ENCODE assay signal across 9 mouse cellular contexts in genomic region chr2:158852579-158852978, GRCm38 (mm10). TPM values are rescaled to one million over a fixed set of nuclear protein-coding genes. Genes with fewer than 3 reads are reported as not detected.
A peak's percentile ranks its signal among the peaks of the same experiment; 100 is the strongest.
DNase-seq lines count a peak whose midpoint lies in the region; ATAC-seq and TF ChIP-seq lines count a peak whose summit lies in the region.
"Had no signal": no experiment of that assay in that cellular context is flagged by ENCODE, and none has a peak within 500 bp of the region (broad histone marks: within the 10 kb centered on the region; RNA-seq: fewer than 3 reads in every experiment).

No protein-coding gene starts in this region.

- peaks cover 41% of the 10 kb centered on the region for H3K36me3 ChIP-seq in kidney, embryonic 14.5 days (ENCODE audit: control insufficient read depth, insufficient read depth, low read length)
- peaks cover 94% of the 10 kb centered on the region for H3K36me3 ChIP-seq in G1E (replicated peaks)
- peaks cover 5% of the 10 kb centered on the region; the same call in 1 of the 2 replicates for H3K36me3 ChIP-seq in lung, embryonic 16.5 days (ENCODE audit: control insufficient read depth, insufficient read depth, low read length)
- H3K36me3 ChIP-seq in stomach, postnatal 0 days (ENCODE audit: control insufficient read depth, insufficient read depth, low read length): no peaks in the 10 kb centered on the region; the same call in 1 of the 2 replicates

- TF ChIP-seq EP300 in stomach, postnatal 0 days (optimal IDR thresholded peaks at IDR 0.05): no peak

- H3K9me3 ChIP-seq in kidney, embryonic 14.5 days (ENCODE audit: control insufficient read depth, low read length): no peaks in the 10 kb centered on the region
- H3K9me3 ChIP-seq in G1E (replicated peaks): no peaks in the 10 kb centered on the region
- H3K9me3 ChIP-seq in lung, embryonic 16.5 days (ENCODE audit: control insufficient read depth, low read length): no peaks in the 10 kb centered on the region
- H3K9me3 ChIP-seq in stomach, postnatal 0 days (ENCODE audit: control insufficient read depth, low read length): no peaks in the 10 kb centered on the region
- H3K9me3 ChIP-seq: liver, embryonic 15.5 days had no signal

- WGBS in kidney, embryonic 14.5 days: 45% methylated on average over 2 of the region's 2 CpGs
- WGBS in lung, embryonic 16.5 days: 37% methylated on average over 2 of the region's 2 CpGs
- WGBS in stomach, postnatal 0 days: 45% methylated on average over 2 of the region's 2 CpGs

- 0 out of 2 replicates have a peak, but pooled peaks have one; percentile 6 for TF ChIP-seq CTCF in G1E (IDR thresholded peaks at IDR 0.05; ENCODE audit: low read depth, low read length)
- peak; percentile 67 for TF ChIP-seq CTCF in stomach, postnatal 0 days (IDR thresholded peaks at IDR 0.05; ENCODE audit: low read depth)

- H3K27ac ChIP-seq in kidney, embryonic 14.5 days (ENCODE audit: low read depth, low read length): no peak overlapping the region
- no peak overlapping the region for H3K27ac ChIP-seq in lung, embryonic 16.5 days (ENCODE audit: low read length)
- H3K27ac ChIP-seq in stomach, postnatal 0 days (replicated peaks): no peak overlapping the region
- H3K27ac ChIP-seq: liver, embryonic 15.5 days had no signal

- no peaks in the 10 kb centered on the region for H3K27me3 ChIP-seq in kidney, embryonic 14.5 days (ENCODE audit: control insufficient read depth, insufficient read depth, low read length)
- H3K27me3 ChIP-seq in G1E (ENCODE audit: insufficient read depth, low read length): 0 out of 2 replicates have a peak, but pooled peaks cover 2% of the 10 kb centered on the region
- H3K27me3 ChIP-seq in lung, embryonic 16.5 days (ENCODE audit: control insufficient read depth, insufficient read depth, low read depth, low read length): no peaks in the 10 kb centered on the region
- H3K27me3 ChIP-seq in stomach, postnatal 0 days (ENCODE audit: control insufficient read depth, insufficient read depth, low read length): no peaks in the 10 kb centered on the region
- H3K27me3 ChIP-seq: liver, embryonic 15.5 days had no signal

- no peak overlapping the region for H3K9ac ChIP-seq in kidney, embryonic 14.5 days (ENCODE audit: low read depth, low read length)
- no peak overlapping the region for H3K9ac ChIP-seq in lung, embryonic 16.5 days (ENCODE audit: low read length)
- no peak overlapping the region for H3K9ac ChIP-seq in stomach, postnatal 0 days (ENCODE audit: low read length)
- H3K9ac ChIP-seq: liver, embryonic 15.5 days had no signal

- ATAC-seq in kidney, embryonic 14.5 days (ENCODE audit: low FRiP score, low TSS enrichment): no peak
- no peak for ATAC-seq in G1E (ENCODE audit: extremely low read depth, insufficient number of reproducible peaks, low FRiP score, poor library complexity, severe bottlenecking)
- ATAC-seq in lung, embryonic 16.5 days (ENCODE audit: low read depth): peak; percentile 49; the same call in 1 of the 2 replicates
- ATAC-seq in stomach, postnatal 0 days (ENCODE audit: low FRiP score, low TSS enrichment): no peak

- peak; percentile 23 to 69 for DNase-seq in adrenal gland, adult (ENCODE audit: inconsistent age in 2 of 2, low spot score in 1 of 2)
- no peak for DNase-seq in adrenal gland, adult 8-10 months
- DNase-seq in kidney, adult 9 months: peak; percentile 26
- DNase-seq in G1E (ENCODE audit: low spot score): peak; percentile 29
- DNase-seq in embryo, embryonic 9.5 days (ENCODE audit: extremely low spot score): peak; percentile 48
- no peak for DNase-seq in stomach, postnatal 0 days (ENCODE audit: low spot score)

- no peak overlapping the region for H3K4me3 ChIP-seq in kidney, embryonic 14.5 days (ENCODE audit: low read length)
- H3K4me3 ChIP-seq in G1E (ENCODE audit: low read depth, low read length): no peak overlapping the region
- H3K4me3 ChIP-seq in lung, embryonic 16.5 days (ENCODE audit: low read length): no peak overlapping the region
- H3K4me3 ChIP-seq in stomach, postnatal 0 days (ENCODE audit: low read depth, low read length): no peak overlapping the region
- H3K4me3 ChIP-seq: liver, embryonic 15.5 days had no signal

- no peaks in the 10 kb centered on the region for H3K4me1 ChIP-seq in kidney, embryonic 14.5 days (ENCODE audit: control insufficient read depth, insufficient read depth, low read length)
- no peaks in the 10 kb centered on the region for H3K4me1 ChIP-seq in G1E (ENCODE audit: insufficient read depth, low read depth, low read length)
- no peaks in the 10 kb centered on the region for H3K4me1 ChIP-seq in lung, embryonic 16.5 days (replicated peaks; ENCODE audit: control insufficient read depth, insufficient read depth, low read length)
- peaks cover 5% of the 10 kb centered on the region; the same call in 1 of the 2 replicates for H3K4me1 ChIP-seq in stomach, postnatal 0 days (replicated peaks; ENCODE audit: control insufficient read depth, insufficient read depth)
- H3K4me1 ChIP-seq: liver, embryonic 15.5 days had no signal

- no peak overlapping the region for H3K4me2 ChIP-seq in kidney, embryonic 14.5 days (replicated peaks; ENCODE audit: low read depth, low read length)
- H3K4me2 ChIP-seq in lung, embryonic 16.5 days (ENCODE audit: low read depth, low read length): no peak overlapping the region
- no peak overlapping the region for H3K4me2 ChIP-seq in stomach, postnatal 0 days (replicated peaks; ENCODE audit: low read depth)
- H3K4me2 ChIP-seq: liver, embryonic 15.5 days had no signal

RNA-seq across cellular contexts. Expression of gene Dhx35, which starts 58.0 kb away (rescaled TPM):
- 10 to 100 TPM; 12.7 to 24.7 (median 17.1) TPM for total RNA-seq in adrenal gland, adult 8-10 months (2022)
- 13.8 and 24.8 TPM in 2 replicates for polyA plus RNA-seq in kidney, embryonic 14.5 days (2014; fragmentation: Nextera tagmentation; extraction: Ambion mirVana)
- total RNA-seq in G1E (2014; fragmentation: Nextera tagmentation) (19.5 and 24.2 TPM in 2 replicates), G1E (2017) (20.4 and 28.2 TPM in 2 replicates)
- 9.6 and 9.9 TPM in 2 replicates for polyA plus RNA-seq in G1E (2012)
- polyA plus RNA-seq in lung, embryonic 16.5 days (2015; fragmentation: Nextera tagmentation; extraction: Ambion mirVana): 12.5 and 13.9 TPM in 2 replicates
- polyA plus RNA-seq in stomach, postnatal 0 days (2015; fragmentation: Nextera tagmentation; extraction: Ambion mirVana): 5.6 and 6.5 TPM in 2 replicates

Comparison
In these comparisons a context has a peak if more than half of its experiments do, and no peak if none do; other contexts are left out.
1. DNase-seq: peak in adrenal gland, adult (2 of 2), kidney, adult 9 months (single experiment), G1E (single experiment) and embryo, embryonic 9.5 days (single experiment); none in adrenal gland, adult 8-10 months (single experiment) and stomach, postnatal 0 days (single experiment).